ENCODE assay signal across 23 mouse cellular contexts in the genomic region with DNA sequence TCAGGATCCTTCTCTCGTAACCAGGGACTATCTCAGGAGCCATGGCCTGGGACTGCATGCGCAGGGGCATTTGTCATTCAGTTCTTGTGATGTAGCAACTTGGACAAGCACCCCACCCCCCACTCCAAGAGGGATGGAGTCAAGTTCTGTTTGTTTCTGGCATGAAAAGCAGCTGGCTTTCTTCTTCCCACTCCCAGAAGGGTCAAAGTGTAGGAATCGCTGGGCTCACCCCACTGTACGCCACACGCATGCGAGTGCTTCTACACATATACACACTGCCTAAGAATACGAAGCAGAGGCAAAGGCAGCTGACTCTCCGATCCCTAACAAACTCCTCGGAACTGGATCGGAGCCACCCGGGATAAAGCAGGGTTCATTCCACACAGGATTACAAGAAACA.
A peak's percentile ranks its signal among the peaks of the same experiment; 100 is the strongest.
DNase-seq lines count a peak whose midpoint lies in the region; ATAC-seq and TF ChIP-seq lines count a peak whose summit lies in the region.
"Had no signal": no experiment of that assay in that cellular context is flagged by ENCODE, and none has a peak within 500 bp of the region (broad histone marks: within the 10 kb centered on the region; RNA-seq: fewer than 3 reads in every experiment).

No protein-coding gene starts in this region.

- H3K27me3 ChIP-seq in kidney, postnatal 0 days (ENCODE audit: insufficient read depth, low read length), result no peaks in the 10 kb centered on the region
- H3K27me3 ChIP-seq in lung, embryonic 15.5 days, result no peaks in the 10 kb centered on the region
- H3K27me3 ChIP-seq in stomach, embryonic 16.5 days (ENCODE audit: control insufficient read depth, insufficient read depth, low read length), result no peaks in the 10 kb centered on the region
- H3K27me3 ChIP-seq: embryonic facial prominence, embryonic 13.5 days; forebrain, embryonic 13.5 days; heart, embryonic 13.5 days; hindbrain, embryonic 12.5 days; limb, embryonic 12.5 days; midbrain, embryonic 15.5 days; neural tube, embryonic 13.5 days had no signal

- peak; percentile 75 for DNase-seq in kidney, postnatal 0 days (ENCODE audit: low spot score)
- no peak for DNase-seq in kidney, adult 18-20 months
- DNase-seq in lung, postnatal 14 days, result peak; percentile 64
- DNase-seq in cerebellum, postnatal 14 days, result no peak
- DNase-seq: adrenal gland, adult 2 months; cerebellum, adult 11 months; cerebellum, postnatal 10 days; gastrocnemius, postnatal 36 days; heart, adult 2 months; kidney, adult 11 months; liver, postnatal 0 days had no signal

- H3K27ac ChIP-seq in kidney, postnatal 0 days, result no peak overlapping the region
- H3K27ac ChIP-seq in lung, embryonic 15.5 days, result peak overlapping the region; percentile 58
- H3K27ac ChIP-seq in stomach, embryonic 16.5 days (ENCODE audit: low read length), result 0 out of 2 replicates have a peak overlapping the region, but pooled peaks have one; percentile 35
- H3K27ac ChIP-seq: embryonic facial prominence, embryonic 13.5 days; forebrain, embryonic 13.5 days; heart, adult 2 months; heart, embryonic 13.5 days; hindbrain, embryonic 12.5 days; limb, embryonic 12.5 days; midbrain, embryonic 15.5 days; neural tube, embryonic 13.5 days had no signal

- 0 out of 2 replicates have a peak, but pooled peaks cover 20% of the 10 kb centered on the region for H3K36me3 ChIP-seq in kidney, postnatal 0 days (ENCODE audit: insufficient read depth, low read length)
- H3K36me3 ChIP-seq in lung, embryonic 15.5 days, result peaks cover 17% of the 10 kb centered on the region; the same call in 1 of the 2 replicates
- H3K36me3 ChIP-seq in stomach, embryonic 16.5 days (ENCODE audit: control insufficient read depth, insufficient read depth, low read length), result no peaks in the 10 kb centered on the region

- H3K9ac ChIP-seq in kidney, postnatal 0 days (ENCODE audit: low read depth, low read length), result no peak overlapping the region
- no peak overlapping the region for H3K9ac ChIP-seq in lung, embryonic 15.5 days
- no peak overlapping the region for H3K9ac ChIP-seq in stomach, embryonic 16.5 days (ENCODE audit: low read length)
- H3K9ac ChIP-seq: embryonic facial prominence, embryonic 13.5 days; forebrain, embryonic 13.5 days; heart, embryonic 13.5 days; hindbrain, embryonic 12.5 days; limb, embryonic 12.5 days; liver, postnatal 0 days; midbrain, embryonic 15.5 days; neural tube, embryonic 13.5 days had no signal

- H3K4me2 ChIP-seq in kidney, postnatal 0 days (ENCODE audit: low read length), result no peak overlapping the region
- H3K4me2 ChIP-seq in lung, embryonic 15.5 days, result no peak overlapping the region
- no peak overlapping the region for H3K4me2 ChIP-seq in stomach, embryonic 16.5 days (ENCODE audit: low read depth, low read length)
- H3K4me2 ChIP-seq: embryonic facial prominence, embryonic 13.5 days; forebrain, embryonic 13.5 days; heart, embryonic 13.5 days; hindbrain, embryonic 12.5 days; limb, embryonic 12.5 days; liver, embryonic 11.5 days; midbrain, embryonic 15.5 days; neural tube, embryonic 13.5 days had no signal

- no peak for TF ChIP-seq CTCF in kidney, postnatal 0 days (IDR thresholded peaks at IDR 0.05; ENCODE audit: low read depth)

- no peaks in the 10 kb centered on the region for H3K9me3 ChIP-seq in kidney, postnatal 0 days (replicated peaks; ENCODE audit: low read length)
- no peaks in the 10 kb centered on the region for H3K9me3 ChIP-seq in lung, embryonic 15.5 days
- no peaks in the 10 kb centered on the region for H3K9me3 ChIP-seq in stomach, embryonic 16.5 days (replicated peaks; ENCODE audit: control insufficient read depth, low read length)
- H3K9me3 ChIP-seq: embryonic facial prominence, embryonic 13.5 days; forebrain, embryonic 13.5 days; heart, embryonic 13.5 days; hindbrain, embryonic 12.5 days; limb, embryonic 12.5 days; midbrain, embryonic 15.5 days; neural tube, embryonic 13.5 days had no signal

- 62% methylated on average over 11 of the region's 11 CpGs for WGBS in kidney, postnatal 0 days
- WGBS in lung, embryonic 15.5 days, result 48% methylated on average over 11 of the region's 11 CpGs
- whole genome bisulfite sequencing in stomach, embryonic 16.5 days, result 48% methylated on average over 11 of the region's 11 CpGs

- ATAC-seq in kidney, postnatal 0 days (replicated peaks; ENCODE audit: low FRiP score, low read depth), result no peak; the same call in 1 of the 2 replicates
- ATAC-seq in lung, embryonic 15.5 days (ENCODE audit: borderline replicate concordance, extremely low read depth, low FRiP score, low TSS enrichment), result peak; percentile 89
- peak; percentile 59; the same call in 1 of the 2 replicates for ATAC-seq in stomach, embryonic 16.5 days (ENCODE audit: insufficient read depth, low FRiP score)
- no peak for ATAC-seq in activated CD4-positive, CD25-positive, alpha-beta regulatory T cell, adult 4 months
- ATAC-seq: forebrain, embryonic 13.5 days; liver, postnatal 0 days; midbrain, embryonic 15.5 days had no signal

- no peaks in the 10 kb centered on the region for H3K4me1 ChIP-seq in kidney, postnatal 0 days (replicated peaks; ENCODE audit: insufficient read depth, low read length)
- H3K4me1 ChIP-seq in lung, embryonic 15.5 days, result peaks cover 39% of the 10 kb centered on the region
- peaks cover 6% of the 10 kb centered on the region; the same call in 1 of the 2 replicates for H3K4me1 ChIP-seq in stomach, embryonic 16.5 days (ENCODE audit: control insufficient read depth, insufficient read depth, low read length)
- H3K4me1 ChIP-seq: forebrain, embryonic 13.5 days; limb, embryonic 12.5 days; midbrain, embryonic 15.5 days had no signal

- H3K4me3 ChIP-seq in kidney, postnatal 0 days (replicated peaks; ENCODE audit: low read depth, low read length), result no peak overlapping the region
- H3K4me3 ChIP-seq in lung, embryonic 15.5 days, result no peak overlapping the region
- no peak overlapping the region for H3K4me3 ChIP-seq in stomach, embryonic 16.5 days (replicated peaks; ENCODE audit: low read length)
- H3K4me3 ChIP-seq: embryonic facial prominence, embryonic 13.5 days; erythroblast, embryonic 14.5 days; forebrain, embryonic 13.5 days; heart, adult 2 months; heart, embryonic 13.5 days; hindbrain, embryonic 12.5 days; limb, embryonic 12.5 days; midbrain, embryonic 15.5 days; neural tube, embryonic 13.5 days had no signal

Comparison
In these comparisons a context has a peak if more than half of its experiments do, and no peak if none do; other contexts are left out.
1. DNase-seq: peak in kidney, postnatal 0 days (single experiment) and lung, postnatal 14 days (single experiment); none in kidney, adult 18-20 months (single experiment) and cerebellum, postnatal 14 days (0 of 2).
2. ATAC-seq: peak in lung, embryonic 15.5 days (single experiment) and stomach, embryonic 16.5 days (single experiment); none in kidney, postnatal 0 days (single experiment) and activated CD4-positive, CD25-positive, alpha-beta regulatory T cell, adult 4 months (single experiment).